Mouse (Mus musculus) liver, embryonic 14.5 days (tissue): ENCODE results near the gene Galntl5.

Experiments
- CTCF ChIP-seq: IDR thresholded peaks from 2 replicates; pipeline ENCODE4 v1.5.1; 2016; ENCODE audit warnings: antibody characterized with exemption, low read depth, control low read depth
- EP300 ChIP-seq: IDR thresholded peaks from 2 replicates; pipeline ENCODE4 v1.6.1; 2016; ENCODE audit warnings: antibody characterized with exemption, low read depth

- TF ChIP-seq EP300, result no peak
- no peak for TF ChIP-seq CTCF
These were observed 2.3 kb downstream of the Galntl5 start for GRCm38 (mm10) chr5:25183595-25183994.
